Mouse (Mus musculus) embryonic facial prominence, embryonic 12.5 days (tissue): Measurements from ENCODE around the gene Map3k5. TPM values are rescaled to one million over a fixed set of nuclear protein-coding genes. Genes with fewer than 3 reads are reported as not detected.
A peak's percentile ranks its signal among the peaks of the same experiment; 100 is the strongest.

ENCODE experiments used
- ATAC-seq: fragments of 200-750 bp; cut with Nextera tagmentation; 2 replicates; pipeline ENCODE4 v1.8.0; 2017; ENCODE audit not compliant: insufficient number of reproducible peaks, insufficient read depth, low FRiP score, low TSS enrichment
- H3K27ac ChIP-seq: fragments of 300-500 bp; sonication (generic); 2 replicates; pipeline ENCODE4 v1.5.1; 2016; ENCODE audit warnings: mild to moderate bottlenecking
- H3K27me3 ChIP-seq: fragments of 300-500 bp; sonication (generic); 2 replicates; pipeline ENCODE4 v1.6.1; 2016; ENCODE audit warnings: mild to moderate bottlenecking, moderate library complexity
- H3K36me3 ChIP-seq: fragments of 300-500 bp; sonication (generic); 2 replicates; pipeline ENCODE4 v1.6.1; 2016; ENCODE audit warnings: mild to moderate bottlenecking
- H3K4me1 ChIP-seq: fragments of 300-500 bp; sonication (generic); 2 replicates; pipeline ENCODE4 v1.6.1; 2016
- H3K4me2 ChIP-seq: fragments of 300-500 bp; sonication (generic); replicated peaks from 2 replicates; pipeline ENCODE4 v1.6.1; 2016; ENCODE audit warnings: mild to moderate bottlenecking, moderate library complexity
- H3K4me3 ChIP-seq: fragments of 300-500 bp; sonication (generic); 2 replicates; pipeline ENCODE4 v1.5.1; 2016; ENCODE audit warnings: mild to moderate bottlenecking
- H3K9ac ChIP-seq: fragments of 300-500 bp; sonication (generic); 2 replicates; pipeline ENCODE4 v1.6.1; 2016; ENCODE audit warnings: mild to moderate bottlenecking, moderate library complexity
- H3K9me3 ChIP-seq: fragments of 300-500 bp; sonication (generic); 2 replicates; pipeline ENCODE4 v1.6.1; 2016; ENCODE audit warnings: mild to moderate bottlenecking, moderate library complexity
- WGBS: fragments of 180-500 bp; shearing (Covaris S2); methylation state at CpG from one replicate; pipeline ENCODE4 v1.1.7; 2016; 5-methylcytosine and 5-hydroxymethylcytosine counted together
- polyA plus RNA-seq: library from polyadenylated mRNA; unstranded; fragments of >200 nt; fragmentation: Nextera tagmentation; extraction: Ambion mirVana; gene quantifications from 2 replicates; pipeline ENCODE4 v1.2.1, GENCODE M21; 2016

The Map3k5 gene
- polyA plus RNA-seq, 1 experiment from 2014 or later = 2.5 TPM

DNA sequence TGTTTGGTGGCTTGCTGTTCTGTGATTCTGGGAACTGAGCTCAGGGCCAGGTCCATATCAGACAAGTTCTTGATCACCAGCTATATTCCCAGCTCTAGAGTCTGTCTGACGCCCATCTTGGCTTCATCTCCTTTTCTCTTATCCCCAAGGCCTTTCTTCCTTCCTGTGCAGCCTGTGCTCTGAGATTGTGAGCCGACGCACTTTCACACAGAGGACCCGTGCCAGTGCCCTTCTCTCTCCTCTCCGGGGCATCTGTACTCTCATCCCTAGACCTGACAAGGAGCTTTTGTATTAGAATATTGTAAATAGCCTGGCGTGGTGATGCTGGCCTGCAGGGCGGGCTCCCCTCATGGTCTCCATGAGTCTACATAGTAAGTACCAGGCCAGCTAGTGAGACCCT lies 221.1 kb downstream of the Map3k5 start:
- H3K36me3 ChIP-seq = no peaks in the 10 kb centered on the region
- no peaks in the 10 kb centered on the region for H3K9me3 ChIP-seq
- peaks cover 5% of the 10 kb centered on the region for H3K27me3 ChIP-seq
- H3K9ac ChIP-seq = no peak overlapping the region
- WGBS = 80% methylated on average over 7 of the region's 7 CpGs
- no peaks in the 10 kb centered on the region for H3K4me1 ChIP-seq
- H3K4me2 ChIP-seq = no peak overlapping the region
- no peak for ATAC-seq
- H3K27ac ChIP-seq = no peak overlapping the region
- H3K4me3 ChIP-seq = no peak overlapping the region

GRCm38 (mm10) chr10:20157021-20157726 lies 222.9 kb downstream of the Map3k5 start:
- H3K9ac ChIP-seq = no peak overlapping the region
- no peaks in the 10 kb centered on the region for H3K27me3 ChIP-seq
- ATAC-seq = no peak
- no peak overlapping the region for H3K27ac ChIP-seq
- H3K9me3 ChIP-seq = no peaks in the 10 kb centered on the region
- no peak overlapping the region for H3K4me3 ChIP-seq
- no peaks in the 10 kb centered on the region for H3K36me3 ChIP-seq
- WGBS = 81% methylated on average over 8 of the region's 8 CpGs
- H3K4me1 ChIP-seq = no peaks in the 10 kb centered on the region
- H3K4me2 ChIP-seq = no peak overlapping the region

DNA sequence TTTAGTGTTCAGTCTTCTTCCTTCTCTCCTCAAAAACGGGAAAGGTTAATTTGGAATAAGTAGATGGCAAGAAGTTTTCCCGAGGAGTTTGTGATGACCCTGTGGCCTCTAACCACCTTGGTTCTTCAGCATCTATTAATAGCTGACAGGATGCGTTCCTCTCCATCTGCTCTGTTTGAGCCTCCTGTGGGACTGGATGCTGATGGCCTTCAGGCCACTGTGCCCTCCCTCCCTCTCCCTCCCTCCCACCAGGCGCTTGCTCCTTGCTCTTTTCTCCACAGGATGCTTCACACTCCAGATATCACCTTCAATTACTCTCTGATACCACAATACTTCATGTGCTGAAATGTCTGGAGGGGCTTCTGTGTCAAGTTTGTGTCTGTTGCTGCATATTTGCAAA lies 224.5 kb downstream of the Map3k5 start:
- no peak for ATAC-seq
- WGBS = 55% methylated on average over 4 of the region's 4 CpGs
- H3K27me3 ChIP-seq = no peaks in the 10 kb centered on the region
- H3K4me2 ChIP-seq = no peak overlapping the region
- H3K27ac ChIP-seq = no peak overlapping the region
- H3K4me1 ChIP-seq = no peaks in the 10 kb centered on the region
- no peaks in the 10 kb centered on the region for H3K36me3 ChIP-seq
- no peaks in the 10 kb centered on the region for H3K9me3 ChIP-seq
- H3K4me3 ChIP-seq = no peak overlapping the region
- no peak overlapping the region for H3K9ac ChIP-seq

DNA sequence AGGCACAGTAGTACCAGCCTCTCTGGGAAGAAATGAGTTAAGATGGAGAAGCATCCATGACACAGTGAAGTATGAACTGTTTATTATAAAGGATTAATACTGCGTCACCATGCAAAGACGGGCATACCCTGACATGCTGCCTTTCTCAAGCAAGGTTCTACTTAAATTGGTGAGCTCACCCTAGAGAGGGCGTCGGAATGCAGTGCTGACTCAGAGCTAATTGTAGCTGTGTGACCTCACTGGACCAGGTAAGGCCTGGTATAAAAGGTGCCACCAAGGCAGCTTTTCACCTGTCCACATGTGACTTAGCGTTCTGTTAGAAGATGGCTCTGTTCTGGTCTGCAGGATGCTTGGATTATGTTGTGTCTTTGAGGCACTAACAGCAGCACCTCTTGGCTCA lies 225.0 kb downstream of the Map3k5 start:
- Histone ChIP-seq H3K9me3 (no peaks in the 10 kb centered on the region), H3K4me3 (no peak overlapping the region), H3K9ac (no peak overlapping the region), H3K36me3 (no peaks in the 10 kb centered on the region), H3K4me2 (no peak overlapping the region), H3K27ac (no peak overlapping the region), H3K27me3 (no peaks in the 10 kb centered on the region), H3K4me1 (no peaks in the 10 kb centered on the region)
- WGBS = 87% methylated on average over 5 of the region's 5 CpGs
- ATAC-seq = no peak

DNA sequence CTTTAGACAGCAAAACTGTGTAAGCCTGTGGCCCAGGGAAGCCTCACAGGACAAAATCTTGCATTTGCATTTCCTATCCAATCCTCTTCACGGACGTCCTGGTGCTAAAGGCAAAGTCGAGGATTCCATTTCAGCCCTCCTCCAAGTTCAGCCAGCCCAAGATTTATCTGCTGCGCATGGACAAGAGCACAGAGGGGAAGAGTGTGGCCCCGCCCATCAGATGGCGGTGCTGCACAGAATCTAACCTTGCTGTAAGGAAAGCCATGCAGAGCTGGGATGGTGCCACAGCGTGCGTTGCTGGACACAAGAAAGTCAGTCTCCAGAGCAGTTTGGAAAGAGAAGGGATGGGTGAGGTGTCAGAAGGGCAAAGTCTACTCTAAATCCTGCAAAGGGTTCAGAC lies 226.6 kb downstream of the Map3k5 start:
- H3K27ac ChIP-seq = no peak overlapping the region
- no peak overlapping the region for H3K4me3 ChIP-seq
- no peak overlapping the region for H3K9ac ChIP-seq
- no peaks in the 10 kb centered on the region for H3K9me3 ChIP-seq
- H3K4me1 ChIP-seq = no peaks in the 10 kb centered on the region
- no peaks in the 10 kb centered on the region for H3K36me3 ChIP-seq
- 57% methylated on average over 8 of the region's 8 CpGs for WGBS
- ATAC-seq = no peak
- H3K27me3 ChIP-seq = no peaks in the 10 kb centered on the region
- H3K4me2 ChIP-seq = no peak overlapping the region

- WGBS = 78% methylated on average over 5 of the region's 5 CpGs
- H3K36me3 ChIP-seq = no peaks in the 10 kb centered on the region
Observed at GRCm38 (mm10) chr10:20164810-20165209, 230.5 kb downstream of the Map3k5 start.

DNA sequence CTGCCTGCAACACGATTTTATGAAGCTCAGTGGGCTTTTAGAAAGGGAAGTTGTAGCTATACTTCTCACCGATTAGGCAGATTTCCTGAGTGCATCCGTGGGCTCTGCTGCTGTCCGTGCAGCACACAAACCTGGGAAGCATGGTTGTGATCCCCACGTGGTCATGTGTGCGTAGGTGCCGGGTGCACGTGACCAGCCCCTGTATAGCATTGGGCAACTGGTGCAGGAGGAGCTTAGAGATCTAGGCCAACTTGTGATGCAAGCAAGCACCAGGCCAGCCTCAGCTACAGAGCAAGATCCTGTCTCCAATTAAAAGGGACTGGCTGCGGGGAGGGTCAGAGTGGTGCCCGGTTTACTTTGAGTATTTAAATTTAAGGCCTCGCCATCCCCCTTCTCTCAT lies 232.5 kb downstream of the Map3k5 start:
- WGBS = 71% methylated on average over 11 of the region's 11 CpGs
- H3K36me3 ChIP-seq = no peaks in the 10 kb centered on the region
- H3K4me2 ChIP-seq = no peak overlapping the region
- no peak overlapping the region for H3K9ac ChIP-seq
- no peak overlapping the region for H3K27ac ChIP-seq
- ATAC-seq = no peak
- no peaks in the 10 kb centered on the region for H3K9me3 ChIP-seq
- H3K27me3 ChIP-seq = no peaks in the 10 kb centered on the region
- peaks cover 5% of the 10 kb centered on the region for H3K4me1 ChIP-seq
- no peak overlapping the region for H3K4me3 ChIP-seq

More at GRCm38 (mm10) chr10:20164810-20165209, 230.5 kb downstream of the Map3k5 start:
- no peak overlapping the region for H3K4me2 ChIP-seq
- no peaks in the 10 kb centered on the region for H3K27me3 ChIP-seq
- H3K9ac ChIP-seq = no peak overlapping the region
- no peaks in the 10 kb centered on the region for H3K9me3 ChIP-seq
- ATAC-seq = no peak
- H3K27ac ChIP-seq = no peak overlapping the region
- H3K4me3 ChIP-seq = no peak overlapping the region
- H3K4me1 ChIP-seq = no peaks in the 10 kb centered on the region

DNA sequence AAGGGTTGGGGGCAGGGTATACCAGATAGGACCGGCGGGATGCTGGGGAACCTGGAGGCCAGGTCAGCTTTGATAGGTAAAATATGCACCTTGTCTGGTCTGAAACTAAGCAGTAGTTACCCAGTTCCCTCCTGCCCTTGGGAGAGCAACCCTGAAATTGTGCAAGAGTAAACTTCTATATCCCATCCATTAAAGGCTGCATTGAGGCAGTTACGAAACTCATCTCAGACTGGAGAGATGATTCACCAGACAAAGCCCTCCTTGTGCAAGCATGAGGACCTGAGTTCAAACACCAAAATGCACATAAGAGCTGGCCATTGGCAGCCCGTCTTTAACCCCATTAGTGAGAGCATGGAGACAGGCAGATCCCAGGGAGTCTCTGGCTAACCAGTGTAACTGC lies 233.2 kb downstream of the Map3k5 start:
- Histone ChIP-seq H3K4me3 (no peak overlapping the region), H3K27me3 (no peaks in the 10 kb centered on the region), H3K27ac (no peak overlapping the region), H3K36me3 (no peaks in the 10 kb centered on the region), H3K4me2 (no peak overlapping the region), H3K9me3 (no peaks in the 10 kb centered on the region), H3K9ac (no peak overlapping the region), H3K4me1 (peaks cover 5% of the 10 kb centered on the region)
- WGBS = 89% methylated on average over 4 of the region's 4 CpGs
- no peak for ATAC-seq

DNA sequence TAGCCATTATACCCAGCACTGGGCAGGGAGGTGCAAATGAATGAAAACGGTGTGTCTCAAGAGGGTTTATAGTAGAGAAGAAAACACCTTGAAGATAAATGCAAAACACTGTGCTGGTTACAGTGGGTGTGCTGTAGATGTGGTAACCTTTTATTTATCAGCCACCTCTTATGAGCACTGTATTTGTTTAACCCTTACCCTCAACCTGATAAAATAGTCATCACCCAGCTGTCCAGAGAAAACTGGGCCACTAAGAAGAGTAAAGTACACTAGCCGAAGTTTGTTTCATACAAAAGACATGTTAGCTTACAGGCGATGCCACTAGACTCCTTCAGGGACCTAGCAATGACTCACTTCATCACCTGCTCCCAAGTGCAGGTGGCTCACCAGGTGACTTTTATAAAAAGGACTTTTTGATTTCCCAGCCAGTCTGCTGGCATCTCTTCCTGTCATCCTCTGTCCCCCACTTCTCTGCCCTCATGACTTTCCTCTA lies 235.0 kb downstream of the Map3k5 start:
- H3K4me2 ChIP-seq = no peak overlapping the region
- ATAC-seq = no peak
- WGBS = 89% methylated on average over 3 of the region's 3 CpGs

GRCm38 (mm10) chr10:20169927-20170604 lies 235.8 kb downstream of the Map3k5 start:
- no peaks in the 10 kb centered on the region for H3K27me3 ChIP-seq
- peak overlapping the region; percentile 51 for H3K4me2 ChIP-seq
- no peaks in the 10 kb centered on the region for H3K9me3 ChIP-seq
- H3K4me1 ChIP-seq = peaks cover 5% of the 10 kb centered on the region
- no peak for ATAC-seq
- peak overlapping the region; percentile 7; the same call in 1 of the 2 replicates for H3K4me3 ChIP-seq
- H3K27ac ChIP-seq = peak overlapping the region; percentile 32; the same call in 1 of the 2 replicates
- H3K36me3 ChIP-seq = no peaks in the 10 kb centered on the region
- H3K9ac ChIP-seq = no peak overlapping the region
- 24% methylated on average over 19 of the region's 19 CpGs for WGBS

More for the DNA sequence above, 235.0 kb downstream of the Map3k5 start:
- Histone ChIP-seq H3K9ac (no peak overlapping the region), H3K9me3 (no peaks in the 10 kb centered on the region), H3K27me3 (no peaks in the 10 kb centered on the region), H3K36me3 (no peaks in the 10 kb centered on the region), H3K27ac (no peak overlapping the region), H3K4me3 (no peak overlapping the region), H3K4me1 (peaks cover 5% of the 10 kb centered on the region)

DNA sequence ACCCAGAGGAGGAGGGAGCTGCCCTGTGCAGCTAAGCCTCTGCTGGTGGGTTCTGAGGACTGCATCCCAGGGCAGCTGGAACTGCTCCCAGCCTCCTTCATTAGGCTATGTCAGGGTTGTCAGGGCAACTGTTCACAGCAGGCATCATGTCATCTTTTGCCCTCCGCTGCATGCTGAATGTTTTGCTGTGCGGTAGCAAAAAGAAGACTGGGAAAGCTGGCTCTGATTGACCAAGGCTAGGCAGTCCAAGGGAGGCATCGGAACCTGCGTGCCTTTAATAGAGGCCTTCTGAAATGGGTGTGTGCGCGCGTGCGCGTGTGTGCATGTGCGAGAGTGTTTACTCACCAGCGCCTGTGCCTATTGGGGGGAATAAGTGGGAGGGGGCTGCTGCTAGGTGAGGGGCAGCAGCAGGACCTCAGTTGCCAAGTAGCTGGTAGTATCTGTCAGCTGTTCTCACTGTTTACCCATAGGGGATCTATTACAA lies 236.4 kb downstream of the Map3k5 start:
- 39% methylated on average over 11 of the region's 11 CpGs for WGBS
- Histone ChIP-seq H3K27ac (peak overlapping the region; percentile 32; the same call in 1 of the 2 replicates), H3K4me1 (peaks cover 5% of the 10 kb centered on the region), H3K4me2 (peak overlapping the region; percentile 51), H3K27me3 (no peaks in the 10 kb centered on the region), H3K9me3 (no peaks in the 10 kb centered on the region), H3K36me3 (no peaks in the 10 kb centered on the region), H3K9ac (no peak overlapping the region), H3K4me3 (peak overlapping the region; percentile 7; the same call in 1 of the 2 replicates)
- ATAC-seq = peak; percentile 91

- H3K4me3 ChIP-seq = no peak overlapping the region
- H3K36me3 ChIP-seq = no peaks in the 10 kb centered on the region
- H3K27ac ChIP-seq = no peak overlapping the region
- WGBS = 67% methylated on average over 12 of the region's 12 CpGs
- peak overlapping the region; percentile 51 for H3K4me2 ChIP-seq
- H3K4me1 ChIP-seq = peaks cover 5% of the 10 kb centered on the region
- H3K27me3 ChIP-seq = no peaks in the 10 kb centered on the region
- no peak for ATAC-seq
- H3K9ac ChIP-seq = no peak overlapping the region
- no peaks in the 10 kb centered on the region for H3K9me3 ChIP-seq
Observed at GRCm38 (mm10) chr10:20171209-20171608, 236.9 kb downstream of the Map3k5 start.
